Mouse (Mus musculus): ENCODE results near the gene Slc25a16.

Slc25a16 gene

GRCm38 (mm10) chr10:62919925-62920765, at the start of gene Slc25a16:
Slc25a16 (plus strand) TSS chr10:62920633.
- peak; percentile 96 for DNase-seq (ENCODE audit: low spot score)

DNA sequence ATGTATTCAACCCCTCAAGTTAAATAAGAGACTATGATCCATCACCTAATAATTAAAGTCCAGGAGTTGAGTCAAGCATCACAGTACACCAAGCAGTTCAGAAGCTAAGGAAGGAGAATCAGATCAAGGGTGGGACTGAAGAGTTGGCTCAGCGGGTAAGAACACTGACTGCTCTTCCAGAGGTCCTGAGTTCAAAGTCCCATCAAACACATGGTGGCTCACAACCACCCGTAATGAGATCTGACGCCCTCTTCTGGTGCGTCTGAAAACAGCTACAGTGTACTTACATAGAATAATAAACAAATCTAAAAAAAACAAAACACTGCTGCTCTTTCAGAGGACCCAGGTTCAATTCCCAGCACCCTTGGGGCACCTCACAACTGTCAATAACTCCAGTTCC, 45.6 kb upstream of the Slc25a16 start:
- no peak for DNase-seq (ENCODE audit: low spot score)

- no peak for DNase-seq (ENCODE audit: low spot score)
These were observed 44.9 kb upstream of the Slc25a16 start for GRCm38 (mm10) chr10:62875565-62875964.

- DNase-seq (ENCODE audit: low spot score): no peak
These were observed 42.4 kb upstream of the Slc25a16 start for GRCm38 (mm10) chr10:62878056-62878455.

DNA sequence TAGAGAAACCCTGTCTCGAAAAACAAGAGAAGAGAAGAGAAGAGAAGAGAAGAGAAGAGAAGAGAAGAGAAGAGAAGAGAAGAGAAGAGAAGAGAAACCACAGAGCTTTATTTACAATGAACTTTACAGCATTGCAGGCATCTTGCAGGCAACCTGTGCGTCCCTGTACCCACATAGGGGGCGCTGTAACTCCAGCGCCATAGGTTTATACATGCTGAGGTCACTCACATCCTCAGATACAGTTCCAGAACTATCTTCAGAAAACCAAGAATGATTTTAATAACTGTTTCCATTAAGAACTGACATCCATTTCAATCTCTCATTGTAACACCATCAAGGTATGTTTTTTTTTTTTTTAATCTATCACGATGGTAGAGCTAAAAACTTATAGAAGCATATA, 39.2 kb upstream of the Slc25a16 start:
- no peak for DNase-seq (ENCODE audit: low spot score)

- DNase-seq (ENCODE audit: low spot score): no peak
These were observed 36.5 kb upstream of the Slc25a16 start for GRCm38 (mm10) chr10:62883933-62884372.

- no peak for DNase-seq (ENCODE audit: low spot score)
These were observed 35.9 kb upstream of the Slc25a16 start for GRCm38 (mm10) chr10:62884517-62884916.

DNA sequence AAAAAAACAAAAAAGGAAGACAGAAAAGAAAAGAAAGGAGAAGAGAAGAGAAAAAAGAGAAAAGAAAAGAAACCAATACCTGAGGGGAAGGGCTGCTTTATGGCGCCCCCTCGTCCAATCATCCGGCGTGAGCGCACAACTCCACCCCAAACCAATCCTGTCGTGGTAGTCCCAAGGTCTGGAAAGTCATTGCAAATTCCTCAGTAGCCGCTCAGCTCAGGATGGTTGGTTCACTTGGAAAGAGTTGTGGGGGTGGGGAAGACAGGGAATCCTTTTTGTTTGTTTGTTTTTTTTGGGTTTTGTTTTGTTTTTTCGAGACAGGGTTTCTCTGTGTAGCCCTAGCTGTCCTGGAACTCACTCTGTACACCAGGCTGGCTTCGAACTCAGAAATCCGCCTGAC, 35.0 kb upstream of the Slc25a16 start:
- DNase-seq (ENCODE audit: low spot score): no peak

GRCm38 (mm10) chr10:62885969-62886798, 34.2 kb upstream of the Slc25a16 start:
- DNase-seq (ENCODE audit: low spot score): no peak

DNA sequence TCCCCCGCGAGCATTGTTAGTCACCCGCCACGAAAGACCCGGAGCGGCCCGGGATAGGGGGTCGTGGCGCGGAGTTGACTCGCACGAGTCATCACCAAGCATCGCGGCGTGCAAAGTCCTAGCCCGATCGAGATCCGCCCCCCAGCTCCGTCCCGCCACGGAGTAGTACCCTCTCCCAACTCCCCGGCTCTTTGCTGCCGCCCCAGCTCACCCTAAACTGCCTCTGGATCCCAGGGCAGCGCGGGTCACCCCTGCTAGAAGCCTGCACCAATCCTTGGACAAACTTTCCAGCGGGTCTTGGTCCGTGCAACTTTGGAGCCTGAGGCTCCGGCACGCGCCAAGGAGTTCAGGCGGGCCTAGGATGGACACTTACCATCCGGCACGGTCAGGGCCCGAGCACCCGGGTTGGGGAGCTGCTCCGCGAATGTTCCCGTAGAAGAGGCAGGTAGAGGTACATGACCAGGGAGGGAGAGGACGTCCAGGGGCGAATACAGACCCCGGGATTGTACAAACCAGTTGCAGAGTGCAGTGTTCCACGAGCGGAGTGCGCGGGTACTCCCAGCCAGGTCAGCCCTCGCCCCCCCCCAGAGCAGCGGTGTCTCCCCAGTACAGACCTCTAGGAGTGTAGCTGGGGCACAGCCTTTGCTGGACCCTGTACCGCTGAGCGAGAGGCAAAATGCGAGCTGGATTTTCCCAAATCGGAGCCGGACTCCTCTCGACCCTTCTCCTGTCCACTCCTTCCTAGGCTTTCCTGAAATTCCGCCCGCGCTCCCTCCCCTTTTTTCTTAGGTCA, 33.4 kb upstream of the Slc25a16 start:
- DNase-seq (ENCODE audit: low spot score): peak; percentile 85

DNA sequence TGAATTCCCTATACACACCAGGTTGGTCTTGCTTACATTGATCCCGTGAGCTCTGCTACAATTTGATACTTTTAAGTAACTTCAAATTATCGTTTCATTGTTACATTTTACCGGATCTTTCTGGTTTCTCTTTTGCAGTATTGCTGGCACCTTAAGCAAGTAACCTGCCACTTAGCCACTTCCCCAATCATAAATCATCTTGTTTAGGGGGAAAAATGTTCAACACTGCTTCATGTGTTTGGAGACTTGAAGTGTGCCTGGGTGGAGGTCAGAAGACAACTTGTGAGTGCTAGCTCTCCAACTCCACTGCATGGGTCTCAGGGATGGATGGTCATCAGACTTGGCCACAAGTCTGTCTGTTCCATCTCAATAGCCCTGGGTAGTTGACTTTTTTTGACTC, 29.4 kb upstream of the Slc25a16 start:
- DNase-seq (ENCODE audit: low spot score): no peak

DNA sequence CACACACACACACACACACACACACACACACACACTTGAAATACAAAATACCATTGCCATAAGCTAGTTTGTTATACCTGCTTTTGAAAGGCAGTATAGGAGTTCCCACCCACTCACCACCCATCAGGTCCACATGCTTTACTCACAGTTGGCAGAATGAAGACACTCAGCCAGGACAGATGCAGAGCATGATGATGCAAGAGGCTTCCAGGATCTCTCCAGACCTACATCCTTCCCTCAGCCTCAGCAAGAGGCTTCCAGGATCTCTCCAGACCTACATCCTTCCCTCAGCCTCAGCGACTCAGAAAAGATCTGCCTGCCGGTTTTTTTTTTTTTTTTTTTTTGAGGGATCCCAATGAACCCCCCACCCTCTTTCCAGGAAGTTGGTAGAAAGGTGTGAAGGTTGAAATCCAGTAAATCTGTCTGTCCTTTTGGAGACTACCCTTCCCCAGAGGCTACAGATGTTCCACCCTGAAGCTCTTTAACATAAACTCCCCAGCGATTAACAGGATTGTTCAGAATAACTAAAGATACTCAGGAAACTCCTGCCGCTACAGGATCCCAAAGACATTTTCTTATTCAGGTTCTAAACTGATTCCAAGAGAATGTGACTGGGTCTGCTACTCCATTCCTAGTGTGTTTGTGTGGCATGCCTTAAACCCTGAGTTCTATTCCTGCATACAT, 27.7 kb upstream of the Slc25a16 start:
- DNase-seq (ENCODE audit: low spot score): no peak

DNA sequence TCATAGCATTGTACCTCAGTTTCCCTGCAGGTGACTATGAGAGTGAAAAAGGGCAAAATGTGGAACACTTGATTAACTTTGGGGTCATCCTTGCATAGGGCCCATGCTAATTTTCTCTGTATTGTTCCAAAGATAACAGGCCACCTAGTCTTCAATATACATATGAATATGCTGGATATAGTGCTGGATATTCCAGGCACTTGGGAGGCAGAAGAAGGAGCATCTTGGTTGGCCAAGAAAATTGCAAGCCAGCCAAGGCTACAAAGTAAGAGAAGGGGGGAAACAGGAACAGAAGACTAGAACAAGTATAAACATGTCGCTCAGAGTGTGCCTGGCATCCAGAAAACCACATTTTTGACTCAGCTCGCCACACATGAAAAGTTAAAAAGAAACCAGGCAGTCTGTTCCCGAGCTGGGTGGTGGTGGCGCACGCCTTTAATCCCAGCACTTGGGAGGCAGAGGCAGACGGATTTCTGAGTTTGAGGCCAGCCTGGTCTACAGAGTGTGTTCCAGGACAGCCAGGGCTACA, 27.0 kb upstream of the Slc25a16 start:
- no peak for DNase-seq (ENCODE audit: low spot score)

DNA sequence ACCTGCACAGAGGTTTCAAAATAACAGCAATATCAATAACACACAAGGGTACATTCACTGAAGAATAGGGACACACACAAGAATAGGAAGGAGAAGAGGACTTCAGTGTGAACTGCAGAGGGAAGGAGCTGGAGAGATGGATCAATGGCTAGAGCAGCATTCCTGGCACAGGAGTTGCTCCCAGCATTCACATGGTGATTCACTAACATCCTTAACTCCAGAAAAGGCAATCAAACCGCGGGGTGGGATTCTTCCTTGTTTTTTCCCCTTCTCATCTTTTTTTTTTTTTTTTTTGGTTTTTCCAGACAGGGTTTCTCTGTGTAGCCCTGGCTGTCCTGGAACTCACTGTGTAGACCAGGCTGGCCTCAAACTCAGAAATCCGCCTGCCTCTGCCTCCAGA, 26.0 kb upstream of the Slc25a16 start:
- no peak for DNase-seq (ENCODE audit: low spot score)

GRCm38 (mm10) chr10:62895386-62895785, 25.0 kb upstream of the Slc25a16 start:
- no peak for DNase-seq (ENCODE audit: low spot score)

- DNase-seq (ENCODE audit: low spot score): no peak
These were observed 24.4 kb upstream of the Slc25a16 start for GRCm38 (mm10) chr10:62896035-62896434.

DNA sequence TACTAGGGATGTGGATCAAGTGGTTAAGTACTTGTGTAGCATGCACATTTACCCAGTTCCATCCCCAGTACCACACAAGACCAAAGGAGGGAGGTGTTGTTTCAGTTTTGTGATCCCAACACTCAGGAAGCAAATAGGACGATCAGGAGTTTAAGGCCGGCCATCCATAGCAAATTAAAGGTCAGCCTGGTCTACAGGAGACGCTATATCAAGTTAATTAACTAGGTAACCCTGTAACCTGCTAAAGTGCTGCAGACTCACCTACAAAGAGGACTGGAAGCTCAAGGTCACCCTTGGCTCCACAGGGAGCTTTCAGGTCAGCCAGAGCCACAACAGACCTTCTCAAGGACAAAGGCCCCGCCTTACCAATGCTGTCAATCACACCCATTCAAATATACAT, 23.7 kb upstream of the Slc25a16 start:
- no peak for DNase-seq (ENCODE audit: low spot score)

- DNase-seq (ENCODE audit: low spot score): no peak
These were observed 23.0 kb upstream of the Slc25a16 start for GRCm38 (mm10) chr10:62897437-62897836.

- no peak for DNase-seq (ENCODE audit: low spot score)
These were observed 22.4 kb upstream of the Slc25a16 start for GRCm38 (mm10) chr10:62898061-62898460.

DNA sequence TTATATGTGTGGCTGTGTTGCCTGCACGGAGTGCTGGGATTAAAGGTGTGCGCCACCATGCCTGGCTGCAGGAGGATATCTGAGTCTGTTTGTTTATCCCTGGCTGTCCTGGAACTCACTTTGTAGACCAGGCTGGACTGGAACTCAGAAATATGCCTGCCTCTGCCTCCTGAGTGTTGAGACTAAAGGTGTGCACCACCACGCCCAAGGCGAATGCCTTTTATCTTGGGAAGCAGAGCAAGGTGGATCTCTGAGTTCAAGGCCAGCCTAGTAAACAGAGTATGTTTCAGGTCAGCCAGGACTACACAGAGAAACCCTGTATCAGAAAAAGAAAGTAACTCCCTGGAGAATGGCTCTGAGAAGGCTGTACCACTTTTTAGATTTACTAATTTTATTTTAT, 20.3 kb upstream of the Slc25a16 start:
- DNase-seq (ENCODE audit: low spot score): no peak

GRCm38 (mm10) chr10:62901826-62902225, 18.6 kb upstream of the Slc25a16 start:
- no peak for DNase-seq (ENCODE audit: low spot score)
